In genomic region chr4:124882151-124882729, GRCm38 (mm10) we compare ENCODE assay signal across 8 mouse cellular contexts. TPM values are rescaled to one million over a fixed set of nuclear protein-coding genes. Genes with fewer than 3 reads are reported as not detected.
DNase-seq lines count a peak whose midpoint lies in the region; ATAC-seq and TF ChIP-seq lines count a peak whose summit lies in the region.

No protein-coding gene starts in this region.

- intact Hi-C loops in gastrocnemius, adult 2 months (cut with DNase I): no loop called here

- peak overlapping the region; percentile 31 for H3K9ac ChIP-seq in forebrain, embryonic 16.5 days (replicated peaks; ENCODE audit: low read depth, low read length)
- H3K9ac ChIP-seq in midbrain, embryonic 15.5 days: peak overlapping the region; percentile 52

- H3K27ac ChIP-seq in layer of hippocampus, adult 2 months: peak overlapping the region; percentile 34; the same call in 1 of the 2 replicates
- no peak overlapping the region for H3K27ac ChIP-seq in forebrain, embryonic 16.5 days (ENCODE audit: low read length)
- H3K27ac ChIP-seq in midbrain, embryonic 15.5 days: peak overlapping the region; percentile 82
- H3K27ac ChIP-seq in gastrocnemius, adult 2 months: no peak overlapping the region

- peak overlapping the region; percentile 69 for H3K4me2 ChIP-seq in forebrain, embryonic 16.5 days (ENCODE audit: low read length)
- peak overlapping the region; percentile 71 for H3K4me2 ChIP-seq in midbrain, embryonic 15.5 days

- no peak for DNase-seq in layer of hippocampus, adult 2 months (ENCODE audit: low spot score in 2 of 2)
- DNase-seq in layer of hippocampus, postnatal 14 days (ENCODE audit: low spot score in 2 of 2): no peak
- DNase-seq in adrenal gland, postnatal 14 days: peak; percentile 82
- peak; percentile 35 to 54 for DNase-seq in kidney, postnatal 25 days
- DNase-seq in frontal cortex, postnatal 14 days (ENCODE audit: low spot score in 2 of 2): no peak
- no peak for DNase-seq in gastrocnemius, adult 2 months

- ATAC-seq in forebrain, embryonic 16.5 days: peak; percentile 26
- peak; percentile 38 for ATAC-seq in midbrain, embryonic 15.5 days (replicated peaks)

- under 1% methylated on average over 37 of the region's 37 CpGs for WGBS in forebrain, embryonic 16.5 days
- WGBS in midbrain, embryonic 15.5 days: 1% methylated on average over 37 of the region's 37 CpGs

- no peak for TF ChIP-seq CTCF in layer of hippocampus, adult 2 months (conservative IDR thresholded peaks at IDR 0.05)
- no peak for TF ChIP-seq CTCF in gastrocnemius, adult 2 months (IDR thresholded peaks at IDR 0.05)

- H3K4me3 ChIP-seq in layer of hippocampus, adult 2 months: peak overlapping the region; percentile 72
- H3K4me3 ChIP-seq in forebrain, embryonic 16.5 days (replicated peaks; ENCODE audit: low read length): peak overlapping the region; percentile 66
- H3K4me3 ChIP-seq in midbrain, embryonic 15.5 days: peak overlapping the region; percentile 59
- H3K4me3 ChIP-seq in gastrocnemius, adult 2 months: no peak overlapping the region

- H3K27me3 ChIP-seq in forebrain, embryonic 16.5 days (replicated peaks; ENCODE audit: control insufficient read depth, insufficient read depth, low read length): peaks cover 28% of the 10 kb centered on the region
- H3K27me3 ChIP-seq in midbrain, embryonic 15.5 days (replicated peaks): peaks cover 20% of the 10 kb centered on the region; the same call in 1 of the 2 replicates

- no peaks in the 10 kb centered on the region for H3K36me3 ChIP-seq in forebrain, embryonic 16.5 days (ENCODE audit: control insufficient read depth, insufficient read depth)
- no peaks in the 10 kb centered on the region for H3K36me3 ChIP-seq in midbrain, embryonic 15.5 days (replicated peaks)

- peaks cover 2% of the 10 kb centered on the region; the same call in 1 of the 2 replicates for H3K9me3 ChIP-seq in forebrain, embryonic 16.5 days (ENCODE audit: control insufficient read depth, low read length)
- no peaks in the 10 kb centered on the region for H3K9me3 ChIP-seq in midbrain, embryonic 15.5 days

- peaks cover 16% of the 10 kb centered on the region for H3K4me1 ChIP-seq in forebrain, embryonic 16.5 days (replicated peaks; ENCODE audit: control insufficient read depth, insufficient read depth, low read length)
- peaks cover 28% of the 10 kb centered on the region for H3K4me1 ChIP-seq in midbrain, embryonic 15.5 days

RNA-seq across cellular contexts. Expression of gene Epha10, which starts 1.5 kb away (rescaled TPM):
- total RNA-seq in layer of hippocampus, adult 2 months (2021): 10 to 100 TPM; 42.5 to 51.3 TPM
- 10 to 100 TPM; 16.1 to 23.6 TPM for total RNA-seq in layer of hippocampus, postnatal 14 days (2021)
- total RNA-seq in adrenal gland, postnatal 14 days (2021): 4.4 and 4.7 TPM in 2 replicates
- 1.2 and 2.7 TPM in 2 replicates for polyA plus RNA-seq in forebrain, embryonic 16.5 days (2015; fragmentation: Nextera tagmentation; extraction: Ambion mirVana)
- polyA plus RNA-seq in midbrain, embryonic 15.5 days (2015; fragmentation: Nextera tagmentation; extraction: Ambion mirVana): 16.1 and 16.3 TPM in 2 replicates
- not detected for total RNA-seq in gastrocnemius, adult 2 months (2021)

RNA-seq across cellular contexts. Expression of gene Maneal, which starts 20.3 kb away (rescaled TPM):
- 10 to 100 TPM; 52.3 to 54.4 TPM for total RNA-seq in layer of hippocampus, adult 2 months (2021)
- 10 to 100 TPM; 44.3 to 46.1 TPM for total RNA-seq in layer of hippocampus, postnatal 14 days (2021)
- 3.6 and 4.1 TPM in 2 replicates for total RNA-seq in adrenal gland, postnatal 14 days (2021)
- polyA plus RNA-seq in forebrain, embryonic 16.5 days (2015; fragmentation: Nextera tagmentation; extraction: Ambion mirVana): 8.3 and 11.0 TPM in 2 replicates
- polyA plus RNA-seq in midbrain, embryonic 15.5 days (2015; fragmentation: Nextera tagmentation; extraction: Ambion mirVana): 13.8 and 14.2 TPM in 2 replicates
- under 1 TPM; 0.31 to 0.46 TPM for total RNA-seq in gastrocnemius, adult 2 months (2021)

RNA-seq across cellular contexts. Expression of gene 1110065P20Rik, which starts 31.2 kb away (rescaled TPM):
- total RNA-seq in layer of hippocampus, adult 2 months (2021): 10 to 100 TPM; 72.0 to 94.5 TPM
- 100 to 1,000 TPM; 101 to 106 TPM for total RNA-seq in layer of hippocampus, postnatal 14 days (2021)
- 44.6 and 50.1 TPM in 2 replicates for total RNA-seq in adrenal gland, postnatal 14 days (2021)
- polyA plus RNA-seq in forebrain, embryonic 16.5 days (2015; fragmentation: Nextera tagmentation; extraction: Ambion mirVana): 65.1 and 75.2 TPM in 2 replicates
- 94.8 and 95.8 TPM in 2 replicates for polyA plus RNA-seq in midbrain, embryonic 15.5 days (2015; fragmentation: Nextera tagmentation; extraction: Ambion mirVana)
- 10 to 100 TPM; 18.4 to 23.0 TPM for total RNA-seq in gastrocnemius, adult 2 months (2021)

RNA-seq across cellular contexts. Expression of gene Yrdc, which starts 31.8 kb away (rescaled TPM):
- total RNA-seq in layer of hippocampus, adult 2 months (2021): 10 to 100 TPM; 30.3 to 38.0 TPM
- total RNA-seq in layer of hippocampus, postnatal 14 days (2021): 10 to 100 TPM; 28.0 to 28.4 TPM
- total RNA-seq in adrenal gland, postnatal 14 days (2021): 36.4 and 38.7 TPM in 2 replicates
- polyA plus RNA-seq in forebrain, embryonic 16.5 days (2015; fragmentation: Nextera tagmentation; extraction: Ambion mirVana): 50.3 and 51.2 TPM in 2 replicates
- 49.2 and 50.5 TPM in 2 replicates for polyA plus RNA-seq in midbrain, embryonic 15.5 days (2015; fragmentation: Nextera tagmentation; extraction: Ambion mirVana)
- total RNA-seq in gastrocnemius, adult 2 months (2021): 10 to 100 TPM in 1 of 2 experiments, 1 to 10 TPM in 1; 9.4 to 11.4 TPM

RNA-seq across cellular contexts. Expression of gene 9930104L06Rik, which starts 54.6 kb away (rescaled TPM):
- total RNA-seq in layer of hippocampus, adult 2 months (2021): 10 to 100 TPM; 22.1 to 23.6 TPM
- 10 to 100 TPM; 16.8 to 17.5 TPM for total RNA-seq in layer of hippocampus, postnatal 14 days (2021)
- 12.9 and 13.4 TPM in 2 replicates for total RNA-seq in adrenal gland, postnatal 14 days (2021)
- 17.1 and 17.2 TPM in 2 replicates for polyA plus RNA-seq in forebrain, embryonic 16.5 days (2015; fragmentation: Nextera tagmentation; extraction: Ambion mirVana)
- 14.3 and 16.9 TPM in 2 replicates for polyA plus RNA-seq in midbrain, embryonic 15.5 days (2015; fragmentation: Nextera tagmentation; extraction: Ambion mirVana)
- 1 to 10 TPM; 8.6 to 9.4 TPM for total RNA-seq in gastrocnemius, adult 2 months (2021)

Comparison
In these comparisons a context has a peak if more than half of its experiments do, and no peak if none do; other contexts are left out.
1. DNase-seq: peak in adrenal gland, postnatal 14 days (single experiment) and kidney, postnatal 25 days (2 of 2); none in layer of hippocampus, adult 2 months (0 of 2), layer of hippocampus, postnatal 14 days (0 of 2), frontal cortex, postnatal 14 days (0 of 2) and gastrocnemius, adult 2 months (single experiment).
2. H3K27ac ChIP-seq: peak in layer of hippocampus, adult 2 months (single experiment) and midbrain, embryonic 15.5 days (single experiment); none in forebrain, embryonic 16.5 days (single experiment) and gastrocnemius, adult 2 months (single experiment).